ENCODE assay signal across 17 mouse cellular contexts in the genomic region with DNA sequence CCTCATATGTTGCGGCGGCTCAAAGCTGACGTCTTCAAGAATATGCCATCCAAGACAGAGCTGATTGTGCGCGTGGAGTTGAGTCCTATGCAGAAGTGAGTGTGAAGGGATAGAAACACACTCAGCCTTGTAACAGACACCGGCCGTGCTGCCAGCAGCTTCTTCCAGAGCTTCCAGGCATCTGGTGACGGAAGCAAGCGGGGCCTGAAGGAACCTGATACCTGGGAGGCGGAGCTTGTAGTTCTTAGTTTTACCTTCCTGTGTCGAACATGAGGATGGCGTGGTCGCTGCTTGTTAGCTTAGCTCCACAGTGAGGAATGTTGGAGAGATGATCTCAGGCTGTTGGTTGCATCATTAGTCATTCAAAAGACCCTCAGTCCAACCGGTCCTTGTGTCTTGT. TPM values are rescaled to one million over a fixed set of nuclear protein-coding genes. Genes with fewer than 3 reads are reported as not detected.
DNase-seq lines count a peak whose midpoint lies in the region.
"Had no signal": no experiment of that assay in that cellular context is flagged by ENCODE, and none has a peak within 500 bp of the region (broad histone marks: within the 10 kb centered on the region; RNA-seq: fewer than 3 reads in every experiment).

No protein-coding gene starts in this region.

- peak; percentile 79 for DNase-seq in heart, adult 11 months
- DNase-seq in heart, postnatal 25 days (ENCODE audit: low spot score) = no peak
- DNase-seq in R1 (ENCODE audit: low read depth, low spot score) = peak; percentile 55
- peak; percentile 39 for DNase-seq in ZHBTc4 (ENCODE audit: low read depth, low spot score)
- DNase-seq in lung, adult 18-20 months = no peak
- no peak for DNase-seq in kidney, adult 18-20 months
- DNase-seq: adrenal gland, adult 2 months; adrenal gland, postnatal 10 days; adrenal gland, postnatal 25 days; cerebellum, adult 11 months; cerebellum, adult 18-20 months; cerebellum, adult 8-10 months; cerebellum, adult 9-11 months; cerebellum, postnatal 14 days; cerebellum, postnatal 36 days; embryo, embryonic 11 days; forebrain, postnatal 0 days had no signal

- intact Hi-C loops in heart, postnatal 25 days (cut with DNase I) = no loop called here

RNA-seq across cellular contexts. Expression of a gene that starts 13.6 kb away (rescaled TPM):
- 100 to 1,000 TPM; 111 to 116 TPM for total RNA-seq in heart, postnatal 25 days (2021)

RNA-seq across cellular contexts. Expression of a gene that starts 22.3 kb away (rescaled TPM):
- 10 to 100 TPM; 19.4 to 20.0 TPM for total RNA-seq in heart, postnatal 25 days (2021)

RNA-seq across cellular contexts. Expression of a gene that starts 35.7 kb away (rescaled TPM):
- total RNA-seq in heart, postnatal 25 days (2021) = 10 to 100 TPM in 1 of 2 experiments, 1 to 10 TPM in 1; 7.1 to 12.0 TPM

RNA-seq across cellular contexts. Expression of a gene that starts 41.7 kb away (rescaled TPM):
- not detected for total RNA-seq in heart, postnatal 25 days (2021)

RNA-seq across cellular contexts. Expression of a gene that starts 56.9 kb away (rescaled TPM):
- total RNA-seq in heart, postnatal 25 days (2021) = 1,000 to 10,000 TPM; 4,843 to 4,911 TPM

Comparison
In these comparisons a context has a peak if more than half of its experiments do, and no peak if none do; other contexts are left out.
1. DNase-seq: peak in heart, adult 11 months (single experiment), R1 (single experiment) and ZHBTc4 (single experiment); none in heart, postnatal 25 days (single experiment), lung, adult 18-20 months (0 of 2) and kidney, adult 18-20 months (single experiment).